8 mouse cellular contexts compared by ENCODE assay signal in the genomic region with DNA sequence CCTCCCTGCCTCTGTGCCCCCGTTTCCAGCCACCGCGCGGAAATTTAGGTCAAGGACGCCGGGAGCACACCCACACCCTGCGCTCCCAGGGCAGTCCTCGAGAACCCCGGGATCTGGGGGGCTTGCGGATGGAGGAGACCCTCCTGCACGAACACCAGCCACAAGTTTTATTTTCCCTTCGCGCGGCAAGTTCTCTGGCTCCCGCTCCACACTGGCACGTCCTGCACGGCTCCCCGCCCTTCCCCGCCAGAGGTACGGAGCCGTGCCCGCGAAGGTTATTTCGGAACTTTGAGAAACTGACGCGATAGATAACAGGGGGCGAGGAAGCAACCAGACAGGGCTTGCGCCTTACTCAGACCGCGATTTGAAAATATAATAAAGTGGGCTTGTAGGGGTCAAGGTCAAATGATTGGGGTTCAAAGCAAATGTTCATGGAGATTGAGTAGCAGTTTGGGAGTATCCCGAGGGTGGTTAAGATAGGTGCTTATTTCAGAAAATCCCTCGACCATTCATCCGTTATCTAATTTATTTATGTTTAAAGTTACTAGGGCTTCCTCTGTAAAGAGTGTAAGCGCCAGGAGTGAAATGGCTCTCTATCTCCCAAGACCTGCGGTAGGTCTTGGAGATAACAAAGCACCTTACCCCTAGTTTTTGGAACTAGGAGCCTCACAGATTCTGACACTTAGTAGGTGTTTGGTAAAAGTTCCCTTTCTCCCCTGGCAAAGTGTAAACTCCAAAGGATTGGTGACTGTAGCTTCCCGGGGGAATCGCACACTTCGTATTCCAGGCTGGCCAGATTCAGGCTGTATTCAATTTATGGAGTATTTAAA. TPM values are rescaled to one million over a fixed set of nuclear protein-coding genes. Genes with fewer than 3 reads are reported as not detected.
DNase-seq lines count a peak whose midpoint lies in the region; ATAC-seq and TF ChIP-seq lines count a peak whose summit lies in the region.

No protein-coding gene starts in this region.

- peaks cover 19% of the 10 kb centered on the region for H3K4me1 ChIP-seq in kidney, adult 2 months (ENCODE audit: control insufficient read depth, insufficient read depth, low read length)
- H3K4me1 ChIP-seq in ES-Bruce4 (ENCODE audit: control insufficient read depth, insufficient read depth, low read length), result peaks cover 6% of the 10 kb centered on the region
- peaks cover 20% of the 10 kb centered on the region for H3K4me1 ChIP-seq in embryonic facial prominence, embryonic 15.5 days
- H3K4me1 ChIP-seq in hindbrain, embryonic 15.5 days (replicated peaks), result peaks cover 33% of the 10 kb centered on the region

- TF ChIP-seq EP300 in ES-Bruce4 (IDR thresholded peaks at IDR 0.05; ENCODE audit: insufficient read depth, low read depth, low read length), result no peak

- TF ChIP-seq POLR2A in kidney, adult 2 months (IDR thresholded peaks at IDR 0.05; ENCODE audit: low read depth, low read length), result no peak
- TF ChIP-seq POLR2A in ES-Bruce4 (IDR thresholded peaks at IDR 0.05; ENCODE audit: insufficient read depth, low read length), result no peak

- intact Hi-C loops in left cerebral cortex, postnatal 10 days (cut with DNase I), result loop anchor here (5.0 to 10.0 kb wide), 2 partner anchors 137 to 164 kb away; no protein-coding TSS in a partner anchor

- DNase-seq in kidney, adult 2 months, result no peak
- DNase-seq in kidney, adult 9 months, result no peak
- DNase-seq in left cerebral cortex, postnatal 10 days (ENCODE audit: extremely low spot score in 1 of 2, low spot score in 2 of 2), result no peak
- DNase-seq in layer of hippocampus, adult 9-10 months (ENCODE audit: low spot score), result no peak

- H3K4me2 ChIP-seq in embryonic facial prominence, embryonic 15.5 days (replicated peaks), result peak overlapping the region; percentile 90
- peak overlapping the region; percentile 77 for H3K4me2 ChIP-seq in hindbrain, embryonic 15.5 days

- peak; percentile 64 for ATAC-seq in embryonic facial prominence, embryonic 15.5 days (ENCODE audit: insufficient number of reproducible peaks, low FRiP score, low TSS enrichment, low read depth)
- peak; percentile 71 for ATAC-seq in hindbrain, embryonic 15.5 days (ENCODE audit: low FRiP score, low read depth)

- H3K4me3 ChIP-seq in kidney, adult 2 months (ENCODE audit: insufficient read depth, low read depth, low read length), result peak overlapping the region; percentile 63
- H3K4me3 ChIP-seq in ES-Bruce4 (ENCODE audit: low read depth, low read length) (peak overlapping the region; percentile 74), macrophage (ENCODE audit: inconsistent target) (peak overlapping the region; percentile 41)
- H3K4me3 ChIP-seq in embryonic facial prominence, embryonic 15.5 days (replicated peaks), result peak overlapping the region; percentile 94
- H3K4me3 ChIP-seq in hindbrain, embryonic 15.5 days, result peak overlapping the region; percentile 98

- WGBS in kidney, adult 2 months, result 12% methylated on average over 38 of the region's 38 CpGs
- 5% methylated on average over 38 of the region's 38 CpGs for WGBS in embryonic facial prominence, embryonic 15.5 days
- WGBS in hindbrain, embryonic 15.5 days, result 3% methylated on average over 38 of the region's 38 CpGs
- 13% methylated on average over 36 of the region's 38 CpGs for WGBS in macrophage (ENCODE audit: missing documents)

- no peaks in the 10 kb centered on the region for H3K79me2 ChIP-seq in macrophage (ENCODE audit: inconsistent target)

- H3K9ac ChIP-seq in ES-Bruce4 (ENCODE audit: low read depth, poor library complexity, severe bottlenecking), result peak overlapping the region; percentile 100
- H3K9ac ChIP-seq in embryonic facial prominence, embryonic 15.5 days, result peak overlapping the region; percentile 73
- peak overlapping the region; percentile 89 for H3K9ac ChIP-seq in hindbrain, embryonic 15.5 days

- TF ChIP-seq CTCF in kidney, adult 2 months (conservative IDR thresholded peaks at IDR 0.05; ENCODE audit: insufficient read depth, insufficient read length, low read depth, low read length), result no peak
- no peak for TF ChIP-seq CTCF in ES-Bruce4 (IDR thresholded peaks at IDR 0.05; ENCODE audit: low read depth, low read length)

- H3K36me3 ChIP-seq in kidney, adult 2 months (ENCODE audit: control insufficient read depth, insufficient read depth, low read length), result no peaks in the 10 kb centered on the region
- no peaks in the 10 kb centered on the region; the same call in 1 of the 2 replicates for H3K36me3 ChIP-seq in ES-Bruce4 (ENCODE audit: control insufficient read depth, insufficient read depth, low read length, poor library complexity, severe bottlenecking)
- no peaks in the 10 kb centered on the region for H3K36me3 ChIP-seq in embryonic facial prominence, embryonic 15.5 days
- H3K36me3 ChIP-seq in hindbrain, embryonic 15.5 days, result no peaks in the 10 kb centered on the region
- no peaks in the 10 kb centered on the region for H3K36me3 ChIP-seq in macrophage (ENCODE audit: inconsistent target)

- no peaks in the 10 kb centered on the region for H3K27me3 ChIP-seq in kidney, adult 2 months (replicated peaks; ENCODE audit: control insufficient read depth, insufficient read depth, low read length)
- no peaks in the 10 kb centered on the region for H3K27me3 ChIP-seq in ES-Bruce4 (ENCODE audit: control insufficient read depth, insufficient read depth, low read length, poor library complexity, severe bottlenecking)
- H3K27me3 ChIP-seq in embryonic facial prominence, embryonic 15.5 days, result 0 out of 2 replicates have a peak, but pooled peaks cover 2% of the 10 kb centered on the region
- no peaks in the 10 kb centered on the region for H3K27me3 ChIP-seq in hindbrain, embryonic 15.5 days

- H3K27ac ChIP-seq in kidney, adult 2 months (ENCODE audit: insufficient read depth, low read depth, low read length), result peak overlapping the region; percentile 50
- H3K27ac ChIP-seq in ES-Bruce4 (ENCODE audit: insufficient read depth, low read length) (no peak overlapping the region), macrophage (no peak overlapping the region)
- H3K27ac ChIP-seq in embryonic facial prominence, embryonic 15.5 days (replicated peaks), result peak overlapping the region; percentile 91
- peak overlapping the region; percentile 94 for H3K27ac ChIP-seq in hindbrain, embryonic 15.5 days (replicated peaks)

- no peaks in the 10 kb centered on the region for H3K9me3 ChIP-seq in ES-Bruce4 (replicated peaks; ENCODE audit: control insufficient read depth, insufficient read depth, low read length, poor library complexity, severe bottlenecking)
- H3K9me3 ChIP-seq in embryonic facial prominence, embryonic 15.5 days (replicated peaks), result no peaks in the 10 kb centered on the region
- H3K9me3 ChIP-seq in hindbrain, embryonic 15.5 days, result no peaks in the 10 kb centered on the region

RNA-seq across cellular contexts. Expression of gene Msi2, which starts 0.7 kb away (rescaled TPM):
- polyA plus RNA-seq in kidney, adult 2 months (2012; rRNA removed), result 40.4 and 43.5 TPM in 2 replicates
- polyA plus RNA-seq in ES-Bruce4 (2011; ENCODE audit: insufficient read depth, insufficient read length, low read depth, missing spikeins) (110 and 111 TPM in 2 replicates), macrophage (2018) (4.8 to 5.2 TPM (median 5.1 TPM) in 3 replicates)
- polyA plus RNA-seq in embryonic facial prominence, embryonic 15.5 days (2015; fragmentation: Nextera tagmentation; extraction: Ambion mirVana), result 18.3 and 19.7 TPM in 2 replicates
- polyA plus RNA-seq in hindbrain, embryonic 15.5 days (2015; fragmentation: Nextera tagmentation; extraction: Ambion mirVana), result 35.9 and 36.9 TPM in 2 replicates
- total RNA-seq in macrophage (2018; cell fraction: chromatin; rRNA removed), result 10 to 100 TPM; 26.7 to 67.4 (median 43.9) TPM
- total RNA-seq in macrophage (2018; cell fraction: cytosol; rRNA removed), result 10 to 100 TPM in 3 of 26 experiments, 1 to 10 TPM in 23; 7.5 to 10.2 (median 8.7) TPM
- 10 to 100 TPM; 10.4 to 52.9 (median 24.6) TPM for total RNA-seq in macrophage (2018; cell fraction: nucleus; rRNA removed)
- total RNA-seq in left cerebral cortex, postnatal 10 days (2021), result 10 to 100 TPM; 75.5 to 87.5 TPM

Comparison
In these comparisons a context has a peak if more than half of its experiments do, and no peak if none do; other contexts are left out.
1. H3K27ac ChIP-seq: peak in kidney, adult 2 months (single experiment), embryonic facial prominence, embryonic 15.5 days (single experiment) and hindbrain, embryonic 15.5 days (single experiment); none in ES-Bruce4 (single experiment) and macrophage (single experiment).
2. H3K4me3 ChIP-seq: peak in every context shown above with its lines; median percentile 98 in hindbrain, embryonic 15.5 days; 94 in embryonic facial prominence, embryonic 15.5 days; 74 in ES-Bruce4; 63 in kidney, adult 2 months; 41 in macrophage.
3. Peak in every context shown above with its lines, with median percentiles within 50 percentile points of each other: H3K9ac ChIP-seq.